8 mouse cellular contexts compared by ENCODE assay signal in genomic region chr11:98773635-98774295, GRCm38 (mm10). TPM values are rescaled to one million over a fixed set of nuclear protein-coding genes. Genes with fewer than 3 reads are reported as not detected.
DNase-seq lines count a peak whose midpoint lies in the region; ATAC-seq lines count a peak whose summit lies in the region.

No protein-coding gene starts in this region.

- peaks cover 16% of the 10 kb centered on the region for H3K36me3 ChIP-seq in hindbrain, embryonic 15.5 days
- H3K36me3 ChIP-seq in macrophage (ENCODE audit: inconsistent target) = peaks cover 22% of the 10 kb centered on the region

- H3K4me2 ChIP-seq in hindbrain, embryonic 15.5 days = peak overlapping the region; percentile 89

- peak overlapping the region; percentile 46 for H3K9ac ChIP-seq in hindbrain, embryonic 15.5 days

- peak; percentile 99 for DNase-seq in R1 (ENCODE audit: low read depth, low spot score)
- DNase-seq in cerebellum, postnatal 25 days = peak; percentile 99 to 100
- DNase-seq in frontal cortex, postnatal 25 days (ENCODE audit: low spot score in 2 of 2) = peak; percentile 98
- DNase-seq in left cerebral cortex, adult 18-20 months (ENCODE audit: low spot score in 2 of 2) = peak; percentile 99
- DNase-seq in right cerebral cortex, adult 18-20 months = peak; percentile 100
- DNase-seq in urinary bladder, postnatal 10 days (ENCODE audit: low spot score) = peak; percentile 98

- no peaks in the 10 kb centered on the region for H3K9me3 ChIP-seq in hindbrain, embryonic 15.5 days

- ATAC-seq in hindbrain, embryonic 15.5 days (ENCODE audit: low FRiP score, low read depth) = peak; percentile 54

- H3K4me3 ChIP-seq in hindbrain, embryonic 15.5 days = peak overlapping the region; percentile 48
- H3K4me3 ChIP-seq in macrophage (ENCODE audit: inconsistent target) = peak overlapping the region; percentile 73

- H3K27ac ChIP-seq in hindbrain, embryonic 15.5 days (replicated peaks) = no peak overlapping the region
- H3K27ac ChIP-seq in macrophage = peak overlapping the region; percentile 93

- under 1% methylated on average over 36 of the region's 37 CpGs for WGBS in hindbrain, embryonic 15.5 days
- 2% methylated on average over 35 of the region's 37 CpGs for WGBS in macrophage (ENCODE audit: missing documents)

- H3K79me2 ChIP-seq in macrophage (ENCODE audit: inconsistent target) = no peaks in the 10 kb centered on the region

- H3K4me1 ChIP-seq in hindbrain, embryonic 15.5 days (replicated peaks) = peaks cover 55% of the 10 kb centered on the region

- H3K27me3 ChIP-seq in hindbrain, embryonic 15.5 days = no peaks in the 10 kb centered on the region

RNA-seq across cellular contexts. Expression of gene Nr1d1, which starts 1.4 kb away (rescaled TPM):
- 3.9 and 4.3 TPM in 2 replicates for polyA plus RNA-seq in hindbrain, embryonic 15.5 days (2015; fragmentation: Nextera tagmentation; extraction: Ambion mirVana)
- total RNA-seq in left cerebral cortex, adult 18-20 months (2021) = 100 to 1,000 TPM in 1 of 2 experiments, 10 to 100 TPM in 1; 87.2 to 122 TPM
- 10 to 100 TPM in 3 of 26 experiments, 1 to 10 TPM in 19, under 1 TPM in 2, not detected in 2; 0.22 to 19.5 (median 1.8) TPM for total RNA-seq in macrophage (2018; cell fraction: chromatin; rRNA removed)
- total RNA-seq in macrophage (2018; cell fraction: cytosol; rRNA removed) = 10 to 100 TPM in 3 of 26 experiments, 1 to 10 TPM in 22, under 1 TPM in 1; 0.80 to 16.2 (median 2.0) TPM
- 10 to 100 TPM in 6 of 26 experiments, 1 to 10 TPM in 14, under 1 TPM in 6; 0.30 to 28.5 (median 1.6) TPM for total RNA-seq in macrophage (2018; cell fraction: nucleus; rRNA removed)
- 3.0 to 7.6 TPM (median 4.9 TPM) in 3 replicates for polyA plus RNA-seq in macrophage (2018)

RNA-seq across cellular contexts. Expression of gene Msl1, which starts 21.6 kb away (rescaled TPM):
- 31.7 and 33.1 TPM in 2 replicates for polyA plus RNA-seq in hindbrain, embryonic 15.5 days (2015; fragmentation: Nextera tagmentation; extraction: Ambion mirVana)
- total RNA-seq in left cerebral cortex, adult 18-20 months (2021) = 100 to 1,000 TPM; 182 to 185 TPM
- 100 to 1,000 TPM in 4 of 26 experiments, 10 to 100 TPM in 22; 26.6 to 124 (median 61.3) TPM for total RNA-seq in macrophage (2018; cell fraction: chromatin; rRNA removed)
- 10 to 100 TPM; 35.5 to 64.0 (median 51.6) TPM for total RNA-seq in macrophage (2018; cell fraction: cytosol; rRNA removed)
- 100 to 1,000 TPM in 7 of 26 experiments, 10 to 100 TPM in 19; 40.3 to 121 (median 76.1) TPM for total RNA-seq in macrophage (2018; cell fraction: nucleus; rRNA removed)
- polyA plus RNA-seq in macrophage (2018) = 40.0 to 80.9 TPM (median 44.0 TPM) in 3 replicates

RNA-seq across cellular contexts. Expression of gene Casc3, which starts 30.9 kb away (rescaled TPM):
- polyA plus RNA-seq in hindbrain, embryonic 15.5 days (2015; fragmentation: Nextera tagmentation; extraction: Ambion mirVana) = 49.4 and 54.2 TPM in 2 replicates
- 10 to 100 TPM; 53.0 to 57.3 TPM for total RNA-seq in left cerebral cortex, adult 18-20 months (2021)
- total RNA-seq in macrophage (2018; cell fraction: chromatin; rRNA removed) = 100 to 1,000 TPM in 5 of 26 experiments, 10 to 100 TPM in 21; 26.5 to 137 (median 57.5) TPM
- 10 to 100 TPM; 21.0 to 40.3 (median 26.0) TPM for total RNA-seq in macrophage (2018; cell fraction: cytosol; rRNA removed)
- 10 to 100 TPM; 28.9 to 86.2 (median 50.2) TPM for total RNA-seq in macrophage (2018; cell fraction: nucleus; rRNA removed)
- polyA plus RNA-seq in macrophage (2018) = 21.2 to 29.9 TPM (median 22.1 TPM) in 3 replicates

RNA-seq across cellular contexts. Expression of gene Thra, which starts 33.3 kb away (rescaled TPM):
- polyA plus RNA-seq in hindbrain, embryonic 15.5 days (2015; fragmentation: Nextera tagmentation; extraction: Ambion mirVana) = 136 and 138 TPM in 2 replicates
- total RNA-seq in left cerebral cortex, adult 18-20 months (2021) = 100 to 1,000 TPM; 708 to 832 TPM
- 10 to 100 TPM in 20 of 26 experiments, 1 to 10 TPM in 6; 3.6 to 48.8 (median 15.3) TPM for total RNA-seq in macrophage (2018; cell fraction: chromatin; rRNA removed)
- total RNA-seq in macrophage (2018; cell fraction: cytosol; rRNA removed) = 10 to 100 TPM in 17 of 26 experiments, 1 to 10 TPM in 9; 6.7 to 18.6 (median 11.3) TPM
- total RNA-seq in macrophage (2018; cell fraction: nucleus; rRNA removed) = 10 to 100 TPM in 12 of 26 experiments, 1 to 10 TPM in 14; 4.3 to 29.5 (median 9.6) TPM
- 8.2 to 12.1 TPM (median 9.8 TPM) in 3 replicates for polyA plus RNA-seq in macrophage (2018)

RNA-seq across cellular contexts. Expression of gene Med24, which starts 44.5 kb away (rescaled TPM):
- polyA plus RNA-seq in hindbrain, embryonic 15.5 days (2015; fragmentation: Nextera tagmentation; extraction: Ambion mirVana) = 67.0 and 70.3 TPM in 2 replicates
- total RNA-seq in left cerebral cortex, adult 18-20 months (2021) = 100 to 1,000 TPM; 108 to 127 TPM
- total RNA-seq in macrophage (2018; cell fraction: chromatin; rRNA removed) = 10 to 100 TPM; 26.0 to 64.8 (median 48.7) TPM
- 10 to 100 TPM; 12.8 to 23.6 (median 18.5) TPM for total RNA-seq in macrophage (2018; cell fraction: cytosol; rRNA removed)
- total RNA-seq in macrophage (2018; cell fraction: nucleus; rRNA removed) = 10 to 100 TPM; 14.2 to 52.0 (median 30.6) TPM
- polyA plus RNA-seq in macrophage (2018) = 19.2 to 19.9 TPM (median 19.6 TPM) in 3 replicates
